Mouse (Mus musculus) liver, embryonic 11.5 days (tissue): ENCODE measurements around the gene Fancc. TPM values are rescaled to one million over a fixed set of nuclear protein-coding genes. Genes with fewer than 3 reads are reported as not detected.

ENCODE experiments used
- ATAC-seq: fragments of 200-750 bp; cut with Nextera tagmentation; replicated peaks from 2 replicates; pipeline ENCODE4 v1.8.0; 2017; ENCODE audit warnings: moderate number of reproducible peaks, mild to moderate bottlenecking, moderate TSS enrichment, moderate library complexity; ENCODE audit not compliant: low FRiP score
- DNase-seq: peaks from one replicate; pipeline ENCODE4 v3.0.0-alpha.2; 2017; ENCODE audit warnings: low spot score
- H3K27ac ChIP-seq: fragments of 300-500 bp; sonication (generic); 2 replicates; pipeline ENCODE4 v1.5.1; 2014; ENCODE audit warnings: mild to moderate bottlenecking, low read depth, low read length, control low read depth
- H3K27me3 ChIP-seq: fragments of 300-500 bp; sonication (generic); replicated peaks from 2 replicates; pipeline ENCODE4 v1.6.1; 2014; ENCODE audit warnings: low read length, mixed read lengths; ENCODE audit not compliant: control insufficient read depth, insufficient read depth
- H3K36me3 ChIP-seq: fragments of 300-500 bp; sonication (generic); 2 replicates; pipeline ENCODE4 v1.6.1; 2014; ENCODE audit warnings: mild to moderate bottlenecking, low read length, moderate library complexity, mixed read lengths; ENCODE audit not compliant: control insufficient read depth, insufficient read depth
- H3K4me1 ChIP-seq: fragments of 300-500 bp; sonication (generic); replicated peaks from 2 replicates; pipeline ENCODE4 v1.6.1; 2014; ENCODE audit warnings: low read length, mixed read lengths; ENCODE audit not compliant: control insufficient read depth, insufficient read depth
- H3K4me2 ChIP-seq: fragments of 300-500 bp; sonication (generic); 2 replicates; pipeline ENCODE4 v1.6.1; 2014; ENCODE audit warnings: mild to moderate bottlenecking, control low read depth, moderate library complexity
- H3K4me3 ChIP-seq: fragments of 300-500 bp; sonication (generic); 2 replicates; pipeline ENCODE4 v1.5.1; 2014; ENCODE audit warnings: low read depth, low read length, control low read depth
- H3K9ac ChIP-seq: fragments of 300-500 bp; sonication (generic); 2 replicates; pipeline ENCODE4 v1.6.1; 2014; ENCODE audit warnings: low read depth, low read length, control low read depth
- H3K9me3 ChIP-seq: fragments of 300-500 bp; sonication (generic); 2 replicates; pipeline ENCODE4 v1.6.1; 2016; ENCODE audit warnings: low read length, inconsistent platforms, mixed read lengths; ENCODE audit not compliant: control insufficient read depth
- WGBS: fragments of 180-500 bp; shearing (Covaris S2); extraction: QIAGEN DNeasy Blood & Tissue Kit; methylation state at CpG from one replicate; pipeline ENCODE4 v1.1.7; 2014; 5-methylcytosine and 5-hydroxymethylcytosine counted together
- polyA plus RNA-seq: library from polyadenylated mRNA; unstranded; fragments of >200 nt; fragmentation: Nextera tagmentation; extraction: Ambion mirVana; gene quantifications from 2 replicates; pipeline ENCODE4 v1.2.1, GENCODE M21; 2014

Gene Fancc
- polyA plus RNA-seq, 1 experiment from 2014 or later = 18.9 TPM

GRCm38 (mm10) chr13:63297003-63297402 is 200.1 kb downstream of the Fancc start:
- H3K27me3 ChIP-seq = no peaks in the 10 kb centered on the region
- H3K4me1 ChIP-seq = peaks cover 9% of the 10 kb centered on the region
- no peak overlapping the region for H3K27ac ChIP-seq
- H3K9me3 ChIP-seq = no peaks in the 10 kb centered on the region
- H3K4me3 ChIP-seq = no peak overlapping the region
- no peak overlapping the region for H3K4me2 ChIP-seq
- no peak for DNase-seq
- H3K9ac ChIP-seq = no peak overlapping the region
- WGBS = 85% methylated on average over 2 of the region's 2 CpGs
- no peak for ATAC-seq
- H3K36me3 ChIP-seq = peaks cover 20% of the 10 kb centered on the region

- DNase-seq (no peak), ATAC-seq (no peak)
- Histone ChIP-seq H3K4me3 (no peak overlapping the region), H3K9me3 (no peaks in the 10 kb centered on the region), H3K4me1 (peaks cover 9% of the 10 kb centered on the region), H3K27ac (no peak overlapping the region), H3K9ac (no peak overlapping the region), H3K27me3 (no peaks in the 10 kb centered on the region), H3K4me2 (no peak overlapping the region), H3K36me3 (peaks cover 15% of the 10 kb centered on the region)
- 92% methylated on average over 11 of the region's 11 CpGs for WGBS
Measured at GRCm38 (mm10) chr13:63296300-63296699, 200.8 kb downstream of the Fancc start.

GRCm38 (mm10) chr13:63294359-63295193 is 202.5 kb downstream of the Fancc start:
- H3K4me1 ChIP-seq = peaks cover 9% of the 10 kb centered on the region
- peaks cover 8% of the 10 kb centered on the region for H3K36me3 ChIP-seq
- H3K9ac ChIP-seq = no peak overlapping the region
- no peaks in the 10 kb centered on the region for H3K9me3 ChIP-seq
- ATAC-seq (peak; percentile 53; the same call in 1 of the 2 replicates), DNase-seq (peak; percentile 43)
- 0 out of 2 replicates have a peak overlapping the region, but pooled peaks have one; percentile 4 for H3K4me2 ChIP-seq
- H3K4me3 ChIP-seq = no peak overlapping the region
- peak overlapping the region; percentile 16; the same call in 1 of the 2 replicates for H3K27ac ChIP-seq
- H3K27me3 ChIP-seq = no peaks in the 10 kb centered on the region
- 53% methylated on average over 15 of the region's 15 CpGs for WGBS

- DNase-seq = no peak
- no peaks in the 10 kb centered on the region for H3K27me3 ChIP-seq
- no peaks in the 10 kb centered on the region for H3K9me3 ChIP-seq
- H3K36me3 ChIP-seq = peaks cover 3% of the 10 kb centered on the region; the same call in 1 of the 2 replicates
- H3K4me2 ChIP-seq = no peak overlapping the region
- 55% methylated on average over 3 of the region's 3 CpGs for WGBS
- H3K27ac ChIP-seq = peak overlapping the region; percentile 25; the same call in 1 of the 2 replicates
- no peak overlapping the region for H3K9ac ChIP-seq
- no peak for ATAC-seq
- no peak overlapping the region for H3K4me3 ChIP-seq
- H3K4me1 ChIP-seq = peaks cover 9% of the 10 kb centered on the region
Measured at GRCm38 (mm10) chr13:63293647-63294046, 203.4 kb downstream of the Fancc start.

- Histone ChIP-seq H3K4me2 (no peak overlapping the region), H3K36me3 (peaks cover 3% of the 10 kb centered on the region), H3K27me3 (no peaks in the 10 kb centered on the region), H3K9me3 (no peaks in the 10 kb centered on the region), H3K4me3 (no peak overlapping the region), H3K4me1 (peaks cover 9% of the 10 kb centered on the region), H3K9ac (no peak overlapping the region), H3K27ac (no peak overlapping the region)
- no peak for DNase-seq
- WGBS = 92% methylated on average over 6 of the region's 6 CpGs
- no peak for ATAC-seq
Measured at GRCm38 (mm10) chr13:63291016-63291415, 206.1 kb downstream of the Fancc start.

- peaks cover 9% of the 10 kb centered on the region for H3K4me1 ChIP-seq
Measured at GRCm38 (mm10) chr13:63290126-63290525, 207.0 kb downstream of the Fancc start.

GRCm38 (mm10) chr13:63289687-63290086 is 207.4 kb downstream of the Fancc start:
- 88% methylated on average over 5 of the region's 5 CpGs for WGBS
- Histone ChIP-seq H3K9me3 (no peaks in the 10 kb centered on the region), H3K9ac (no peak overlapping the region), H3K4me1 (peaks cover 9% of the 10 kb centered on the region), H3K27ac (no peak overlapping the region), H3K4me2 (no peak overlapping the region), H3K4me3 (no peak overlapping the region), H3K27me3 (no peaks in the 10 kb centered on the region), H3K36me3 (peaks cover 6% of the 10 kb centered on the region)
- DNase-seq (no peak), ATAC-seq (no peak)

More at GRCm38 (mm10) chr13:63290126-63290525, 207.0 kb downstream of the Fancc start:
- 83% methylated on average over 4 of the region's 4 CpGs for WGBS
- no peak overlapping the region for H3K4me3 ChIP-seq
- H3K36me3 ChIP-seq = peaks cover 6% of the 10 kb centered on the region
- no peak overlapping the region for H3K27ac ChIP-seq
- no peaks in the 10 kb centered on the region for H3K27me3 ChIP-seq
- no peak overlapping the region for H3K9ac ChIP-seq
- H3K9me3 ChIP-seq = no peaks in the 10 kb centered on the region
- ATAC-seq (no peak), DNase-seq (no peak)
- H3K4me2 ChIP-seq = no peak overlapping the region

- no peak for DNase-seq
- H3K4me1 ChIP-seq = peaks cover 6% of the 10 kb centered on the region
- no peaks in the 10 kb centered on the region for H3K9me3 ChIP-seq
- H3K27ac ChIP-seq = no peak overlapping the region
- no peak overlapping the region for H3K4me3 ChIP-seq
- H3K4me2 ChIP-seq = no peak overlapping the region
- no peak for ATAC-seq
- peaks cover 6% of the 10 kb centered on the region for H3K36me3 ChIP-seq
- no peaks in the 10 kb centered on the region for H3K27me3 ChIP-seq
- 88% methylated on average over 4 of the region's 4 CpGs for WGBS
- H3K9ac ChIP-seq = no peak overlapping the region
Measured at GRCm38 (mm10) chr13:63289152-63289551, 207.9 kb downstream of the Fancc start.
